Mouse (Mus musculus): Measurements from ENCODE around the gene Setd3. TPM values are rescaled to one million over a fixed set of nuclear protein-coding genes. Genes with fewer than 3 reads are reported as not detected.

Setd3 gene
- polyA plus RNA-seq, 2 experiments: 26.8 to 43.4 TPM

GRCm38 (mm10) chr12:108119930-108120329 is 59.2 kb downstream of the Setd3 start:
- Histone ChIP-seq H3K4me3 (ENCODE audit: insufficient read depth in 1 of 2, low read depth in 2 of 2, low read length in 2 of 2) (no peak overlapping the region), H3K27ac (no peak overlapping the region), H3K4me2 (ENCODE audit: low read depth) (no peak overlapping the region), H3K27me3 (ENCODE audit: control insufficient read depth, insufficient read depth, low read length) (no peaks in the 10 kb centered on the region), H3K36me3 (replicated peaks; ENCODE audit: control insufficient read depth, insufficient read depth, low read depth) (peaks cover 9% of the 10 kb centered on the region), H3K9me3 (ENCODE audit: control insufficient read depth, low read length) (no peaks in the 10 kb centered on the region), H3K9ac (replicated peaks) (no peak overlapping the region), H3K4me1 (replicated peaks; ENCODE audit: control insufficient read depth in 2 of 2, insufficient read depth in 2 of 2, low read length in 1 of 2) (no peaks in the 10 kb centered on the region)
- ATAC-seq (ENCODE audit: insufficient read depth) (no peak), DNase-seq (ENCODE audit: low read depth in 3 of 3, low spot score in 3 of 3) (no peak)
- WGBS (ENCODE audit: insufficient replicate concordance): 72% methylated on average over 9 of the region's 9 CpGs
- TF ChIP-seq EP300 (IDR thresholded peaks at IDR 0.05; ENCODE audit: low read depth) (no peak), CTCF (IDR thresholded peaks at IDR 0.05; ENCODE audit: low read depth) (no peak)

DNA sequence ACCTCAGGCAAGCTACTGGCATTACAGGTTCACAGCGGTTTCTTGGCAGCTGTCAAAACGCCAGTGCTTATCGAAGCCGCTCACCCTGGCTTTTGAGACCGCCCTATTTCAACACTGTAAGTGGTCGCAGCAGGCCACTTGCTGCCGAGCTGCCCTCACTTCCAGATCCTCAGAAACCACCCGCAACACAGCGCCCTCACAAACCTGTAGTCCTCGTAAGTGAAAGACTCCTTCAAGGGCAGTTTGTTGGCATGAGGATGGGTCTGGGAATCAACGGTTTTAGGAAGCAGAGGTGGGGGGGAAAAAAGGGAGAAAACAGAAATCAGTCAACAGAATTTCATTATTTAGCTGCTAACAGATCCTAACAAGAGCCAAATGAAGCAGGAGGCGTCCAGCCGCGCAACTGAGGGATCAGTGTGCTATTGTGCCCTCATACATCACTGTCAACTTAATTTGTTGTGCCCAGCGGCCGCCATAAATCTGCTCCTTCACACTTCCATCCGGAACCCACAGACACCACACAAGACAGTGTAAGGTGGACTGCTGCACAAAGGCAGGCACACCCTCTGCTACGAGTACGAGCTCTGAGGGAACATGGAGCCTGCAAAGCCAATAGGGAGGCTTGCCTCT is 60.1 kb downstream of the Setd3 start:
- DNase-seq (ENCODE audit: low read depth in 3 of 3, low spot score in 3 of 3) (no peak), ATAC-seq (ENCODE audit: insufficient read depth) (no peak)

GRCm38 (mm10) chr12:108118503-108118901 is 60.6 kb downstream of the Setd3 start:
- WGBS (ENCODE audit: insufficient replicate concordance): 79% methylated on average over 10 of the region's 10 CpGs
- Histone ChIP-seq H3K9ac (replicated peaks) (no peak overlapping the region), H3K36me3 (replicated peaks; ENCODE audit: control insufficient read depth, insufficient read depth, low read depth) (peaks cover 9% of the 10 kb centered on the region), H3K4me2 (ENCODE audit: low read depth) (no peak overlapping the region), H3K4me3 (ENCODE audit: insufficient read depth in 1 of 2, low read depth in 2 of 2, low read length in 2 of 2) (no peak overlapping the region), H3K27me3 (ENCODE audit: control insufficient read depth, insufficient read depth, low read length) (no peaks in the 10 kb centered on the region), H3K4me1 (replicated peaks; ENCODE audit: control insufficient read depth in 2 of 2, insufficient read depth in 2 of 2, low read length in 1 of 2) (no peaks in the 10 kb centered on the region), H3K9me3 (ENCODE audit: control insufficient read depth, low read length) (no peaks in the 10 kb centered on the region), H3K27ac (no peak overlapping the region)
- DNase-seq (ENCODE audit: low read depth in 3 of 3, low spot score in 3 of 3) (no peak), ATAC-seq (ENCODE audit: insufficient read depth) (no peak)
- TF ChIP-seq EP300 (IDR thresholded peaks at IDR 0.05; ENCODE audit: low read depth) (no peak), CTCF (IDR thresholded peaks at IDR 0.05; ENCODE audit: low read depth) (no peak)

More for the DNA sequence above, 60.1 kb downstream of the Setd3 start:
- H3K27me3 ChIP-seq (ENCODE audit: control insufficient read depth, insufficient read depth, low read length): no peaks in the 10 kb centered on the region
- no peaks in the 10 kb centered on the region for H3K4me1 ChIP-seq (replicated peaks; ENCODE audit: control insufficient read depth in 2 of 2, insufficient read depth in 2 of 2, low read length in 1 of 2)
- no peak for TF ChIP-seq CTCF (IDR thresholded peaks at IDR 0.05; ENCODE audit: low read depth)
- no peak for TF ChIP-seq EP300 (IDR thresholded peaks at IDR 0.05; ENCODE audit: low read depth)
- peaks cover 9% of the 10 kb centered on the region for H3K36me3 ChIP-seq (replicated peaks; ENCODE audit: control insufficient read depth, insufficient read depth, low read depth)
- WGBS (ENCODE audit: insufficient replicate concordance): 79% methylated on average over 19 of the region's 19 CpGs
- no peak overlapping the region for H3K4me2 ChIP-seq (ENCODE audit: low read depth)
- H3K9me3 ChIP-seq (ENCODE audit: control insufficient read depth, low read length): no peaks in the 10 kb centered on the region
- no peak overlapping the region for H3K4me3 ChIP-seq (ENCODE audit: insufficient read depth in 1 of 2, low read depth in 2 of 2, low read length in 2 of 2)
- no peak overlapping the region for H3K27ac ChIP-seq
- H3K9ac ChIP-seq (replicated peaks): no peak overlapping the region

DNA sequence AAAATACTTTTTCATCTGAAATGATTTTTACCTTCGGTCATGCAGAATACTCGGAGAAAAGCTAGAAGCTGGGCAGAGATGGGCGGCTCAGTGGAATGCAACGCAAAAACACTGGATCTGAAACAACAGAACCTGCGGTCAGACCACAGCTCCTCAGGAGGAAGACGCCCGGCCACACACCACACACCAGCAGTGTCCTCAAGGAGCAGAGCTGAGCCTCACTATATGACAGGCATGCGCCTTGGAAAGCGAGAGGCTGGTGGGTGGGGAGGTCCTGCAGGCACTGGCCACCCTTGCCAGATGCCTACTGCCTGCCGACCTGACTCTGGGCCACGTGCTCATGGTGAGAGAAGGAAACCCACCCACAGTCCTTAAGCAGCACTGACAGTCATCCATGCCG is 67.9 kb downstream of the Setd3 start:
- Histone ChIP-seq H3K4me1 (replicated peaks; ENCODE audit: control insufficient read depth in 2 of 2, insufficient read depth in 2 of 2, low read length in 1 of 2) (no peaks in the 10 kb centered on the region), H3K9ac (replicated peaks) (no peak overlapping the region), H3K4me3 (ENCODE audit: insufficient read depth in 1 of 2, low read depth in 2 of 2, low read length in 2 of 2) (no peak overlapping the region), H3K36me3 (replicated peaks; ENCODE audit: control insufficient read depth, insufficient read depth, low read depth) (peaks cover 6% of the 10 kb centered on the region), H3K9me3 (ENCODE audit: control insufficient read depth, low read length) (no peaks in the 10 kb centered on the region), H3K27me3 (ENCODE audit: control insufficient read depth, insufficient read depth, low read length) (no peaks in the 10 kb centered on the region), H3K27ac (no peak overlapping the region), H3K4me2 (ENCODE audit: low read depth) (no peak overlapping the region)
- DNase-seq (ENCODE audit: low read depth in 3 of 3, low spot score in 3 of 3): no peak
- 81% methylated on average over 12 of the region's 12 CpGs for WGBS (ENCODE audit: insufficient replicate concordance)
- ATAC-seq (ENCODE audit: insufficient read depth): no peak
- TF ChIP-seq EP300 (IDR thresholded peaks at IDR 0.05; ENCODE audit: low read depth) (no peak), CTCF (IDR thresholded peaks at IDR 0.05; ENCODE audit: low read depth) (no peak)

DNA sequence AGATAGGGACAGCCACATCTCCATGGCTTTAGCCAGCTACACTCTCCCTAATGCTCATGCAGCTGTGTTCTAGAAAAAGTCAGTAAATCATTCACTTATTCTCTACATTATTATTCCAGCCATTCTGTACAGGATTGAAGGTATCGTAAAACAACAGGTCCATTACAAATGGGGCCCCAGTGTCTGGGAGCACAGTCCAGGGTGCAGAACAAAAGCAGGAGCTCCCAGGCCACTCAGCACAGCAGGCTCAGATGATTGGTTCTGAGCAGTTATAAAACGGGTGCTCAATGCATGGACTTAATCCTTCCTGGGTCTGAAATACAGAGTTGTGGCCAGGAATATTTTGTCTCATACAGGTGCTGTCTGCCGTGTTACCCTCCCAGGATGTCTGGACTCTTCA is 68.4 kb downstream of the Setd3 start:
- ATAC-seq (ENCODE audit: insufficient read depth): no peak
- Histone ChIP-seq H3K27me3 (ENCODE audit: control insufficient read depth, insufficient read depth, low read length) (no peaks in the 10 kb centered on the region), H3K27ac (no peak overlapping the region), H3K4me2 (ENCODE audit: low read depth) (no peak overlapping the region), H3K36me3 (replicated peaks; ENCODE audit: control insufficient read depth, insufficient read depth, low read depth) (peaks cover 9% of the 10 kb centered on the region), H3K4me1 (replicated peaks; ENCODE audit: control insufficient read depth in 2 of 2, insufficient read depth in 2 of 2, low read length in 1 of 2) (no peaks in the 10 kb centered on the region), H3K4me3 (ENCODE audit: insufficient read depth in 1 of 2, low read depth in 2 of 2, low read length in 2 of 2) (no peak overlapping the region), H3K9ac (replicated peaks) (no peak overlapping the region), H3K9me3 (ENCODE audit: control insufficient read depth, low read length) (no peaks in the 10 kb centered on the region)
- TF ChIP-seq CTCF (IDR thresholded peaks at IDR 0.05; ENCODE audit: low read depth) (no peak), EP300 (IDR thresholded peaks at IDR 0.05; ENCODE audit: low read depth) (no peak)
- WGBS (ENCODE audit: insufficient replicate concordance): 78% methylated on average over 3 of the region's 3 CpGs
- DNase-seq (ENCODE audit: low read depth in 3 of 3, low spot score in 3 of 3): no peak
